Mouse (Mus musculus) E14TG2a.4 (cell line): Measurements from ENCODE around the gene Afdn.
"Not testable (repeated sequence)": the region's sequence is repeated elsewhere in the genome, so short reads cannot be mapped to it uniquely, and the experiment has no call there.

Experiments used
- H3K27me3 ChIP-seq: 2 replicates; pipeline ENCODE4 v1.6.1; 2014; ENCODE audit warnings: low read length, control low read depth; ENCODE audit not compliant: insufficient read depth
- H3K36me3 ChIP-seq: 2 replicates; pipeline ENCODE4 v1.6.1; 2014; ENCODE audit warnings: low read length, control low read depth; ENCODE audit not compliant: insufficient read depth
- H3K4me1 ChIP-seq: replicated peaks from 2 replicates; pipeline ENCODE4 v1.6.1; 2014; ENCODE audit warnings: low read depth, low read length, control low read depth
- H3K4me3 ChIP-seq: replicated peaks from 2 replicates; pipeline ENCODE4 v1.5.1; 2014; ENCODE audit warnings: mild to moderate bottlenecking, low read length
- H3K9me3 ChIP-seq: 2 replicates; pipeline ENCODE4 v1.6.1; 2014; ENCODE audit warnings: low read length, control low read depth
- CTCF ChIP-seq: conservative IDR thresholded peaks from 2 replicates; pipeline ENCODE4 v1.5.1; 2014; ENCODE audit warnings: low read length
- NANOG ChIP-seq: IDR thresholded peaks from 2 replicates; pipeline ENCODE4 v1.6.1; 2014; ENCODE audit warnings: borderline replicate concordance, low read length, mixed read lengths
- POU5F1 ChIP-seq: IDR thresholded peaks from 2 replicates; pipeline ENCODE4 v1.6.1; 2014; ENCODE audit warnings: low read length, borderline replicate concordance

The Afdn gene

DNA sequence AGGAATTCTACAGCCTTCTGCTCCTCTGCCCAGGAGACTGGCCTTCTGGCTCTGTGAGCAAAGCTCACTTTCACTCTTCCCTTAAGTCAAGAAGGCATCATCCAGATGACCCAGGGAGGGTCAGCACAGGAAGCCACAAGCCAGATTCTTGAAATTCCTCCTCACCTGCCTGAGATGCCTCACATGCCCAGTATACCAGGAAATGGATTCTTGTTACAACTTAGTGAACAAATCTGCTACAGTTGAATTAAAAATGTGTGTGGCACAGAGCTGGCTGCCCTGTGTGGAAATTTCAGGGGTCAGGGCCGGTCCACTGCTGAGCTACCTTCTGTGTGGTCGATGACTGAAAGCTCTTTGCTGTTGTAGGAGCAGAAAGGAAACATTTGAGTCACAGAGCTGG, 160.4 kb downstream of the Afdn start:
- TF ChIP-seq POU5F1, result no peak
- TF ChIP-seq NANOG, result no peak
- no peak for TF ChIP-seq CTCF
- H3K9me3 ChIP-seq, result no peaks in the 10 kb centered on the region
- no peaks in the 10 kb centered on the region for H3K27me3 ChIP-seq
- no peaks in the 10 kb centered on the region for H3K36me3 ChIP-seq
- H3K4me1 ChIP-seq, result 0 out of 2 replicates have a peak, but pooled peaks cover 5% of the 10 kb centered on the region
- H3K4me3 ChIP-seq, result no peak overlapping the region

DNA sequence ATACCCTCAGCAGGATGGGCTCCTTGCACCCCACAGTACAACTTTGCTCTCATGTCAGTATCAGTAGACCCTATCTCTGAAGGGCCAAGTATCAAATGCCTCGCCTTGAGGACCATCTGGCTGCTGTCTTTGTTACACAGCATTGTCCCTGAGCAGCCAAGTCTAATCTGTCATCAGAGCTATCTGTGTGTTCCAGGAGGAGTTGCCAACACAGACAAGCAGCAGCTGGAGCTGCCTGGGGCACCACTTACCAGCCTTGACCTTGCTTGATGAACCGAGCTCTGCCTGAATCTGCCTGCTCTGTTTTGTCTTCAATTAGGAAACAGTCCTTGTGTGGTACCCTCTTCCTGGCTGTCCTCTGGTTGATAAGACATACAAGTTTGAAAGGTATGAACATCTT, 163.1 kb downstream of the Afdn start:
- H3K27me3 ChIP-seq, result no peaks in the 10 kb centered on the region
- H3K36me3 ChIP-seq, result no peaks in the 10 kb centered on the region
- H3K4me3 ChIP-seq, result no peak overlapping the region
- TF ChIP-seq CTCF (no peak), POU5F1 (no peak), NANOG (no peak)
- H3K4me1 ChIP-seq, result 0 out of 2 replicates have a peak, but pooled peaks cover 5% of the 10 kb centered on the region
- no peaks in the 10 kb centered on the region for H3K9me3 ChIP-seq

DNA sequence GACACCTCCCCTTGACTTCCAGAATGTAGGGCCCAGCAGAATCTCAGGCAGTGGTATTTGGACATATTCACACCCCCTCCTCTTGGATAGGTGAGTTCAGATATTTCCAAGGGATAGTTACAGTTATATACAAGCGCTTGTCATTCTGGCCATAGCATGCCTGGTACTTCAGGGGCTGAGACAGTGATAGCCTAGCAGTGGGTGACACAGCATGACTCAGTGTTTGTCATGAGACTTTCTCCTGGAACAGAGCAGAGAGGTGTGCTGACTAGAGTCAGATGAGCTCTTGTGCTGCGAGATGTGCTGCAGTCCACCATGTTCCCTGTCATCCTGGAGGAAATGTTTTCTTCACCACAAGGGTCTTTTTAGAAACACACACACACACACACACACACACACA, 164.2 kb downstream of the Afdn start:
- Histone ChIP-seq H3K9me3 (no peaks in the 10 kb centered on the region), H3K27me3 (no peaks in the 10 kb centered on the region), H3K36me3 (no peaks in the 10 kb centered on the region), H3K4me1 (0 out of 2 replicates have a peak, but pooled peaks cover 5% of the 10 kb centered on the region), H3K4me3 (no peak overlapping the region)
- TF ChIP-seq NANOG, result no peak
- no peak for TF ChIP-seq POU5F1
- no peak for TF ChIP-seq CTCF

DNA sequence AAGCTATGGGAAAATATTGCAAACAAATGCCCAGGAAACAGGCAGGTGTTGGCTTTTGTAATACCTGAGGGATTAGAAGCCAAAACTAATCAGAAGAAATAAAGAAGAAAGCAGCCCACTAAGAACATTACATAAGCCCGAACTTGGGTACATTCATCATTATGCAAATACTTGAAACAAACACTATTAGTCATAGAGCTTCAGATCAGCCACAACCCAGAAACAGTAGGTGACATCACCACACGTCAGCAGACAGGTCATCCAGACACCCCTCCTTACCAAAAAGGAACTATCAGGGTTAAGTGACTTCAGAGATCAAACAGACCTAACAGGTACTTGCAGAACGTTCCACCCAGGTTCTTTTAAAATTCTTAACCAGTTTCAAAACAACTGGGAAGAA, 165.6 kb downstream of the Afdn start:
- no peaks in the 10 kb centered on the region for H3K27me3 ChIP-seq
- H3K4me3 ChIP-seq, result no peak overlapping the region
- no peak for TF ChIP-seq CTCF
- TF ChIP-seq NANOG, result no peak
- no peak for TF ChIP-seq POU5F1
- no peaks in the 10 kb centered on the region for H3K36me3 ChIP-seq
- no peaks in the 10 kb centered on the region for H3K4me1 ChIP-seq
- H3K9me3 ChIP-seq, result no peaks in the 10 kb centered on the region

DNA sequence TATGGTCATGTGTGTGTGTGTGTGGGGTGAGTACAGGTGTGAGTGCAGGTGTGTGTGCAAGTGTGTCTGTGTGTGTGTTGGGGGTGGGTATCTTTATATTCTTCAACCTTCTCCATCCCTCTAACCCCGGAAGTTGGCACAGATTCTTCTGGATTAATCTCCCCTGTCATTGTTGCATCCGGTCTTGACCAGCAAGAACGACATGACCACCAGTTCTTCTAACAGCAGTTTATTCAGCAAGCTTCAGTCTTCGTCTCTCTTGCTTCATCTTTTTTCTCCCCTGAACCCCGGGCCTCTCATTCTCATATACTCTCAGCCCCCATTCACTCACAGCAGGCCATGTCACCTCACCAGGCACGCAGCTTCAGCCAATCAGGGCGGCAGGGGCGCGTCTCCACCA, 170.1 kb downstream of the Afdn start:
- TF ChIP-seq POU5F1 (no peak), CTCF (no peak), NANOG (no peak)
- Histone ChIP-seq H3K36me3 (no peaks in the 10 kb centered on the region), H3K27me3 (no peaks in the 10 kb centered on the region)

DNA sequence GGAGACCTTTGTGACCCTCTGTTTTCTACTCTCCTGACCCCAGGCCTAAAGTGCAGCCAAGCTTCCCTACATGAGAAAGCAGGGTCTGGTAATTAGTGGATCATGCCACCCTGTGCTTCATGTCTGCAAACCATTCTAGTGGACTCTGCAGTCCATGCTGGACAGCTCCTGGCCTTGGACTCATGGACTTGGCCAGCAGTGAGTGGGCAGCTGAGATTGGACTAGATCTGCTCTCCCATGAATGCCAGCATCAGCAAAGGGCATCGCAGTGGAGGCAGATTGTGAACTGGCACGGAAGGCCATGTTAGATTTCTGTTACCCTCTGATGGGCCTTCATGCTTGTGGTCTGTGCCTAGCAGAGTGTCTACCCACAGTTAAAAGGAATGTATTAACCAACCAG, 175.0 kb downstream of the Afdn start:
- H3K9me3 ChIP-seq, H3K27me3 ChIP-seq, H3K36me3 ChIP-seq, H3K4me1 ChIP-seq, H3K4me3 ChIP-seq: not testable (repeated sequence)

More for the DNA sequence above, 170.1 kb downstream of the Afdn start:
- H3K9me3 ChIP-seq, result no peaks in the 10 kb centered on the region
- no peaks in the 10 kb centered on the region for H3K4me1 ChIP-seq
- no peak overlapping the region for H3K4me3 ChIP-seq

DNA sequence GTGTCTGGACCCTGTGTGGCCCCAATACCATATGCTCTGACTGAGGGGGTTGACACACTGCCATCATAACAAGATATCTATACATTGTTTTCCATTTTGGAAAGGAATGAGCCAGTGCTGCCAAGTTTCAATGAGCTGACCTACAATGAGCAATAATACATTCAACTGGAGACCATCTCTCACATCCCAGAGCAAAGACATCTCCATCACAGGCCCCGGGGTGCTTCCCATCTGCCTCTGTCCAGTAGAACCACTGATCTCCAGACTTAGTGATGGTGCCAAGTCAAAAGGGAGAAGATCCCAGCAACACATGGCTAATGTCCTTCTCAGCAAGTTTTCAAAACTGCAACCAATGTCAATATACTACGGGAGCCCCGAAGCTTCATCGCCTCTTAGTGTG, 177.4 kb downstream of the Afdn start:
- no peaks in the 10 kb centered on the region for H3K36me3 ChIP-seq
- H3K27me3 ChIP-seq, result no peaks in the 10 kb centered on the region
- H3K4me1 ChIP-seq, result no peaks in the 10 kb centered on the region
- no peaks in the 10 kb centered on the region for H3K9me3 ChIP-seq
- no peak overlapping the region for H3K4me3 ChIP-seq
- TF ChIP-seq NANOG, result no peak
- TF ChIP-seq POU5F1, result no peak
- TF ChIP-seq CTCF, result no peak

DNA sequence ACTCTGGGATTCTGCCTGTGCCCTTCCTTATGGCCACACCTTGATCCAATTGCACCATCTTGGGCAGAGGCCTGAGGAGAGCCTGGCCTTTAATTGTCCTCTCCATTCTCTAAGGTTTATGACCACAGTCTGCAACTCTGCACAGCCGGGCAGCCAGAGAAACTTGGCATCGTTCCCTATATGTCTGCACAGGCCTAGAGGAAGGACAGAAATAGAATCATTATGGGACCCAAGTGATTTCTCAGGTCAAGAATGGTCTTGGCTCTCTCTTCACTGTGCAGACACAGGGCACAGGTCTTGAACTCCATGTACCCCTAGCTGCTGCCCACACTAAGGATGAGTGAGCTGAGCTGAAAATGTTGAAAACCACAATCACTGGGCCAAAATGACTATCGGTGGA, 178.3 kb downstream of the Afdn start:
- H3K4me3 ChIP-seq, result no peak overlapping the region
- no peaks in the 10 kb centered on the region for H3K4me1 ChIP-seq
- no peaks in the 10 kb centered on the region for H3K36me3 ChIP-seq
- TF ChIP-seq POU5F1, result no peak
- TF ChIP-seq CTCF, result no peak
- TF ChIP-seq NANOG, result no peak
- H3K27me3 ChIP-seq, result no peaks in the 10 kb centered on the region
- no peaks in the 10 kb centered on the region for H3K9me3 ChIP-seq

DNA sequence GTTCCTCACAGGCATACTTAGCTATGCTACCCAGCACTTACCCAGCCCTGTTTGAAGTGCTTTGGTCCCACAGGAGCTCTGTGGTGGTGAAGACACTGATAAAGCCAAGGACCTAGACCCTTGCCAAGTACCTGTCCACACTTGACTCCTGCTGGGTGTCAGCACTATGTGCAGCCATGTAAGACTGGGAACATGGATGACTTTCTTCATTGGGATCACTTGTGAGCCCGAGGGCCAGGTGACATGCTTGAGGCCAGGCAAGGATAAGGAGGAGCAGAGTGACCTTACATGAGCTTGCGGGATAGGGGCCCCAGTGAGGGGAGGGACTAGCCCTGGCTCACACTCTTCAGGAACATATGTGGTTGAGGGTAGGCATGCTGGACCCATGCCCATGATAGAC, 178.9 kb downstream of the Afdn start:
- H3K27me3 ChIP-seq, result not testable (repeated sequence)

DNA sequence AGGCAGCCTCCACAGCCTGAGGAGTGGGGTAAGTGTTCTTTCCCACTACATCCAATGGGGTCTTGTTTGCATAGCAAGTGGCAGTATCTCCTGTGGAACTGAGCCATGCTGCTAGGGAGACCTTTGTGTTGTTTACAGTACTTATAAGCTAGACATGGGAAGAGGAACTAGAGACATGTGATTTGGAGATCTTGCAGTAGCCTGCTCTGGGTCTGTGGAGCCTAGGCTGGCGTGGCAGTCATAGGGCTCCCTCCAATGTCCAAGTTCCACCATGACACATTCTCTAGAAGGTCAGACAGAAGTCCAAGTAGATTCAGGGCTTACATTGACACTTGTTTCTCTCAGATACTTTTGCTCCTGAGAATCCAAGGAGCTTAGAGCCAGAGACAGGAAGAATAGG, 180.1 kb downstream of the Afdn start:
- H3K9me3 ChIP-seq, result no peaks in the 10 kb centered on the region
- H3K4me1 ChIP-seq, result no peaks in the 10 kb centered on the region
- no peak for TF ChIP-seq CTCF
- TF ChIP-seq NANOG, result no peak
- no peak for TF ChIP-seq POU5F1
- no peaks in the 10 kb centered on the region for H3K36me3 ChIP-seq
- H3K4me3 ChIP-seq, result no peak overlapping the region
- no peaks in the 10 kb centered on the region for H3K27me3 ChIP-seq

More for the DNA sequence above, 178.9 kb downstream of the Afdn start:
- H3K4me1 ChIP-seq, H3K36me3 ChIP-seq, H3K9me3 ChIP-seq, H3K4me3 ChIP-seq: not testable (repeated sequence)

DNA sequence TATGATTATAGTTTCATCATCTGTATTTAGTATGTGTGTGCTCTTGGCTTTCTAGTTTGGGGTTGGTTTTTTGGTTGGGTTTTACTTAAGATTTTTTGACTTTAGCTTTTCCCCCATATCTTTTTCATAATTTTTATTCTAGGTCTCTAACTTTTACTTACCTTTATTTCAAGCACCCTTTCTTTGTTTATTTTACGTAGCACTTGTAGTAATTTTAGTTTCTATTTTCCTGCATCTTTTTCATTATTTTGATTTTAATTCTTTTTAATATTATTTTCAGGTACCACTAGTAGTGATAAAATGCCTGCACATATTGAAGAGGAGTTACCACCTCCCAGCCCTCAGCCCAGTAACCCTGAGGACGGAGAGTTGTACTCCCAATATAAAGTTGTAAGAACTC, 187.7 kb downstream of the Afdn start, which contains the start of gene Gm7168:
Gene Gm7168, plus strand, starts transcription at position 301 of the 400 bp plus-strand sequence.
- not testable (repeated sequence) for H3K36me3 ChIP-seq, H3K4me3 ChIP-seq, H3K4me1 ChIP-seq, H3K27me3 ChIP-seq, H3K9me3 ChIP-seq

DNA sequence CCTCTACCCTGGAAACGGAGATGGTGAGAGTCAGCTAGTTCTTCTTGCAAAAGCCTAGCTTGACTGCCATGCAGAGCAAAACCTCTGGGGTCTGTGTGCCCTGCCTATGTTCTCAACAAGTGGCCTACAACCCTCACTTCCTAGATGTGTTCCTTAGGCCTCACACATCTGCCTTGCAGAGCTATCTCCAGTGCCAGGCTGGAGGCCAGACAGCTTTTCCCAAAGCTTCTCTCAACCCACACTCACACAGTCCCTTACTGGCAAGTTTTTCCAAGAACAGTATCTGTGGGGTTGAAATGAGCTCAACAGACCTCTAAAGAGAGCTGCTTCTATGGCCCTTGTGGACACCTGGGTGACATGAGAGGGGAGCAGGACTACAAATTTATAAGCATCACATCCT, 191.2 kb downstream of the Afdn start:
- not testable (repeated sequence) for H3K4me3 ChIP-seq, H3K36me3 ChIP-seq, H3K9me3 ChIP-seq, H3K4me1 ChIP-seq, H3K27me3 ChIP-seq
